Mouse (Mus musculus) neural tube, embryonic 13.5 days (tissue): Measurements from ENCODE around the gene Acss2. TPM values are rescaled to one million over a fixed set of nuclear protein-coding genes. Genes with fewer than 3 reads are reported as not detected.
"Not testable (repeated sequence)": the region's sequence is repeated elsewhere in the genome, so short reads cannot be mapped to it uniquely, and the experiment has no call there.

ENCODE experiments used
- ATAC-seq: fragments of 200-750 bp; cut with Nextera tagmentation; 2 replicates; pipeline ENCODE4 v1.8.0; 2017; ENCODE audit warnings: low read depth, mild to moderate bottlenecking, moderate TSS enrichment, moderate library complexity
- H3K27ac ChIP-seq: fragments of 300-500 bp; sonication (generic); replicated peaks from 2 replicates; pipeline ENCODE4 v1.5.1; 2015; ENCODE audit warnings: moderate library complexity, mild to moderate bottlenecking, inconsistent platforms
- H3K27me3 ChIP-seq: fragments of 300-500 bp; sonication (generic); 2 replicates; pipeline ENCODE4 v1.6.1; 2015; ENCODE audit warnings: mild to moderate bottlenecking, inconsistent platforms
- H3K36me3 ChIP-seq: fragments of 300-500 bp; sonication (generic); 2 replicates; pipeline ENCODE4 v1.6.1; 2015; ENCODE audit warnings: mild to moderate bottlenecking, inconsistent platforms
- H3K4me1 ChIP-seq: fragments of 300-500 bp; sonication (generic); replicated peaks from 2 replicates; pipeline ENCODE4 v1.6.1; 2015; ENCODE audit warnings: inconsistent platforms
- H3K4me2 ChIP-seq: fragments of 300-500 bp; sonication (generic); 2 replicates; pipeline ENCODE4 v1.6.1; 2015; ENCODE audit warnings: inconsistent platforms, mild to moderate bottlenecking, moderate library complexity
- H3K4me3 ChIP-seq: fragments of 300-500 bp; sonication (generic); 2 replicates; pipeline ENCODE4 v1.5.1; 2015; ENCODE audit warnings: mild to moderate bottlenecking, inconsistent platforms
- H3K9ac ChIP-seq: fragments of 300-500 bp; sonication (generic); 2 replicates; pipeline ENCODE4 v1.6.1; 2015; ENCODE audit warnings: moderate library complexity, mild to moderate bottlenecking, inconsistent platforms
- H3K9me3 ChIP-seq: fragments of 300-500 bp; sonication (generic); 2 replicates; pipeline ENCODE4 v1.6.1; 2016; ENCODE audit warnings: inconsistent platforms
- WGBS: fragments of 180-500 bp; shearing (Covaris S2); methylation state at CpG from one replicate; pipeline ENCODE4 v1.1.7; 2015; 5-methylcytosine and 5-hydroxymethylcytosine counted together
- polyA plus RNA-seq: library from polyadenylated mRNA; unstranded; fragments of >200 nt; fragmentation: Nextera tagmentation; extraction: Ambion mirVana; gene quantifications from 2 replicates; pipeline ENCODE4 v1.2.1, GENCODE M21; 2015

The Acss2 gene
- polyA plus RNA-seq, 1 experiment from 2014 or later, result 29.8 TPM

GRCm38 (mm10) chr2:155595516-155595915 lies 77.8 kb downstream of the Acss2 start:
- Histone ChIP-seq H3K9ac (no peak overlapping the region), H3K9me3 (no peaks in the 10 kb centered on the region), H3K4me3 (no peak overlapping the region), H3K4me1 (peaks cover 13% of the 10 kb centered on the region), H3K4me2 (no peak overlapping the region), H3K36me3 (no peaks in the 10 kb centered on the region), H3K27ac (no peak overlapping the region), H3K27me3 (no peaks in the 10 kb centered on the region; the same call in 1 of the 2 replicates)
- 82% methylated on average over 6 of the region's 6 CpGs for WGBS
- ATAC-seq, result no peak

GRCm38 (mm10) chr2:155603707-155604106 lies 86.0 kb downstream of the Acss2 start:
- 64% methylated on average over 3 of the region's 3 CpGs for WGBS
- Histone ChIP-seq H3K27ac (no peak overlapping the region), H3K27me3 (no peaks in the 10 kb centered on the region), H3K9me3 (no peaks in the 10 kb centered on the region), H3K4me1 (no peaks in the 10 kb centered on the region), H3K36me3 (no peaks in the 10 kb centered on the region), H3K4me2 (no peak overlapping the region), H3K9ac (no peak overlapping the region), H3K4me3 (no peak overlapping the region)
- ATAC-seq, result no peak

GRCm38 (mm10) chr2:155604560-155605235 lies 87.0 kb downstream of the Acss2 start:
- no peak overlapping the region for H3K27ac ChIP-seq
- no peaks in the 10 kb centered on the region for H3K36me3 ChIP-seq
- H3K4me1 ChIP-seq, result no peaks in the 10 kb centered on the region
- no peaks in the 10 kb centered on the region for H3K9me3 ChIP-seq
- H3K27me3 ChIP-seq, result no peaks in the 10 kb centered on the region
- WGBS, result 64% methylated on average over 10 of the region's 10 CpGs
- H3K4me2 ChIP-seq, result no peak overlapping the region
- H3K9ac ChIP-seq, result no peak overlapping the region
- no peak overlapping the region for H3K4me3 ChIP-seq
- no peak for ATAC-seq

- not testable (repeated sequence) for H3K9ac ChIP-seq, H3K4me3 ChIP-seq, ATAC-seq, H3K4me1 ChIP-seq, H3K9me3 ChIP-seq, H3K27ac ChIP-seq, H3K27me3 ChIP-seq, H3K4me2 ChIP-seq, H3K36me3 ChIP-seq
- WGBS, result 77% methylated on average over 4 of the region's 4 CpGs
Observed at GRCm38 (mm10) chr2:155605236-155605589, 87.5 kb downstream of the Acss2 start.

GRCm38 (mm10) chr2:155606360-155606759 lies 88.6 kb downstream of the Acss2 start:
- no peak for ATAC-seq
- Histone ChIP-seq H3K9me3 (no peaks in the 10 kb centered on the region), H3K4me1 (no peaks in the 10 kb centered on the region), H3K27me3 (no peaks in the 10 kb centered on the region), H3K4me2 (no peak overlapping the region), H3K27ac (no peak overlapping the region), H3K36me3 (no peaks in the 10 kb centered on the region), H3K9ac (no peak overlapping the region), H3K4me3 (no peak overlapping the region)
- WGBS, result 81% methylated on average over 4 of the region's 4 CpGs

GRCm38 (mm10) chr2:155610978-155611377 lies 93.2 kb downstream of the Acss2 start, which contains the start of gene Myh7b:
Myh7b (plus strand) TSS chr2:155611212.
- no peaks in the 10 kb centered on the region for H3K9me3 ChIP-seq
- peaks cover 10% of the 10 kb centered on the region for H3K4me1 ChIP-seq
- WGBS, result 29% methylated on average over 4 of the region's 4 CpGs
- H3K27ac ChIP-seq, result no peak within 1 kb of the TSS
- H3K27me3 ChIP-seq, result peaks cover 6% of the 10 kb centered on the region; the same call in 1 of the 2 replicates
- H3K9ac ChIP-seq, result no peak within 1 kb of the TSS
- no peak for ATAC-seq
- no peaks in the 10 kb centered on the region for H3K36me3 ChIP-seq
- H3K4me3 ChIP-seq, result no peak within 1 kb of the TSS
- no peak within 1 kb of the TSS for H3K4me2 ChIP-seq

GRCm38 (mm10) chr2:155611834-155612550 lies 94.2 kb downstream of the Acss2 start:
- no peaks in the 10 kb centered on the region for H3K9me3 ChIP-seq
- no peak overlapping the region for H3K4me2 ChIP-seq
- no peak overlapping the region for H3K9ac ChIP-seq
- no peaks in the 10 kb centered on the region for H3K36me3 ChIP-seq
- no peak overlapping the region for H3K27ac ChIP-seq
- 88% methylated on average over 9 of the region's 9 CpGs for WGBS
- no peak for ATAC-seq
- peaks cover 10% of the 10 kb centered on the region for H3K4me1 ChIP-seq
- no peak overlapping the region for H3K4me3 ChIP-seq
- peaks cover 6% of the 10 kb centered on the region; the same call in 1 of the 2 replicates for H3K27me3 ChIP-seq

- Histone ChIP-seq H3K27ac (no peak overlapping the region), H3K4me3 (peak overlapping the region; percentile 27), H3K36me3 (no peaks in the 10 kb centered on the region), H3K9ac (0 out of 2 replicates have a peak overlapping the region, but pooled peaks have one; percentile 32), H3K9me3 (no peaks in the 10 kb centered on the region), H3K4me1 (peaks cover 10% of the 10 kb centered on the region), H3K27me3 (peaks cover 6% of the 10 kb centered on the region; the same call in 1 of the 2 replicates), H3K4me2 (peak overlapping the region; percentile 50)
- WGBS, result 6% methylated on average over 20 of the region's 20 CpGs
- ATAC-seq, result peak; percentile 83
Observed at GRCm38 (mm10) chr2:155613326-155613755, 95.6 kb downstream of the Acss2 start.

- no peak for ATAC-seq
- WGBS, result 76% methylated on average over 8 of the region's 8 CpGs
- H3K27ac ChIP-seq, result no peak overlapping the region
- peaks cover 6% of the 10 kb centered on the region; the same call in 1 of the 2 replicates for H3K27me3 ChIP-seq
- H3K4me1 ChIP-seq, result peaks cover 10% of the 10 kb centered on the region
- H3K9ac ChIP-seq, result no peak overlapping the region
- H3K9me3 ChIP-seq, result no peaks in the 10 kb centered on the region
- no peaks in the 10 kb centered on the region for H3K36me3 ChIP-seq
- H3K4me3 ChIP-seq, result no peak overlapping the region
- peak overlapping the region; percentile 50 for H3K4me2 ChIP-seq
Observed at GRCm38 (mm10) chr2:155613953-155614352, 96.2 kb downstream of the Acss2 start.

GRCm38 (mm10) chr2:155616971-155617370 lies 99.2 kb downstream of the Acss2 start:
- no peak overlapping the region for H3K4me2 ChIP-seq

GRCm38 (mm10) chr2:155619817-155620216 lies 102.1 kb downstream of the Acss2 start:
- Histone ChIP-seq H3K9ac (no peak overlapping the region), H3K27ac (no peak overlapping the region), H3K4me2 (no peak overlapping the region), H3K27me3 (peaks cover 7% of the 10 kb centered on the region; the same call in 1 of the 2 replicates), H3K36me3 (no peaks in the 10 kb centered on the region), H3K9me3 (no peaks in the 10 kb centered on the region), H3K4me1 (no peaks in the 10 kb centered on the region), H3K4me3 (no peak overlapping the region)
- WGBS, result 16% methylated on average over 8 of the region's 8 CpGs
- ATAC-seq, result 0 out of 2 replicates have a peak, but pooled peaks have one; percentile 58

More at GRCm38 (mm10) chr2:155616971-155617370, 99.2 kb downstream of the Acss2 start:
- 59% methylated on average over 6 of the region's 6 CpGs for WGBS
- H3K4me1 ChIP-seq, result peaks cover 10% of the 10 kb centered on the region
- no peak for ATAC-seq
- H3K27ac ChIP-seq, result no peak overlapping the region
- no peaks in the 10 kb centered on the region for H3K36me3 ChIP-seq
- H3K9ac ChIP-seq, result no peak overlapping the region
- H3K27me3 ChIP-seq, result peaks cover 13% of the 10 kb centered on the region
- H3K9me3 ChIP-seq, result no peaks in the 10 kb centered on the region
- H3K4me3 ChIP-seq, result no peak overlapping the region

GRCm38 (mm10) chr2:155622606-155623005 lies 104.9 kb downstream of the Acss2 start:
- Histone ChIP-seq H3K4me1 (peaks cover 10% of the 10 kb centered on the region), H3K9ac (no peak overlapping the region), H3K27me3 (peaks cover 18% of the 10 kb centered on the region), H3K4me2 (no peak overlapping the region), H3K9me3 (no peaks in the 10 kb centered on the region), H3K27ac (no peak overlapping the region), H3K4me3 (no peak overlapping the region), H3K36me3 (no peaks in the 10 kb centered on the region)
- WGBS, result 23% methylated on average over 11 of the region's 11 CpGs
- ATAC-seq, result no peak
